ENCODE assay signal across 8 mouse cellular contexts in genomic region chr1:13426328-13427067, GRCm38 (mm10).
DNase-seq lines count a peak whose midpoint lies in the region; ATAC-seq and TF ChIP-seq lines count a peak whose summit lies in the region.

No protein-coding gene starts in this region.

- peak overlapping the region; percentile 55 for H3K4me2 ChIP-seq in embryonic facial prominence, embryonic 15.5 days (replicated peaks)
- H3K4me2 ChIP-seq in heart, embryonic 11.5 days: peak overlapping the region; percentile 66
- H3K4me2 ChIP-seq in kidney, embryonic 14.5 days (replicated peaks; ENCODE audit: low read depth, low read length): peak overlapping the region; percentile 51
- H3K4me2 ChIP-seq in liver, embryonic 11.5 days: peak overlapping the region; percentile 63
- H3K4me2 ChIP-seq in myocyte (ENCODE audit: low read depth): peak overlapping the region; percentile 84

- peak overlapping the region; percentile 61 for H3K27ac ChIP-seq in embryonic facial prominence, embryonic 15.5 days (replicated peaks)
- no peak overlapping the region for H3K27ac ChIP-seq in heart, embryonic 11.5 days (ENCODE audit: low read depth, low read length)
- H3K27ac ChIP-seq in kidney, embryonic 14.5 days (ENCODE audit: low read depth, low read length): no peak overlapping the region; the same call in 1 of the 2 replicates
- H3K27ac ChIP-seq in liver, embryonic 11.5 days (ENCODE audit: low read depth, low read length): no peak overlapping the region

- H3ac ChIP-seq in C2C12 (ENCODE audit: control insufficient read depth, insufficient read length, low read depth) (peak overlapping the region; percentile 47), myocyte (ENCODE audit: control insufficient read depth, insufficient read length) (no peak overlapping the region)

- no peak for TF ChIP-seq POLR2A in myocyte (IDR thresholded peaks at IDR 0.05; ENCODE audit: insufficient read length, low read depth)

- H3K27me3 ChIP-seq in C2C12 (ENCODE audit: control insufficient read depth, insufficient read depth, insufficient read length) (no peaks in the 10 kb centered on the region), myocyte (ENCODE audit: control insufficient read depth, insufficient read depth, insufficient read length) (no peaks in the 10 kb centered on the region)
- H3K27me3 ChIP-seq in embryonic facial prominence, embryonic 15.5 days: no peaks in the 10 kb centered on the region
- H3K27me3 ChIP-seq in heart, embryonic 11.5 days (ENCODE audit: control insufficient read depth, insufficient read depth, low read length): no peaks in the 10 kb centered on the region
- H3K27me3 ChIP-seq in kidney, embryonic 14.5 days (ENCODE audit: control insufficient read depth, insufficient read depth, low read length): no peaks in the 10 kb centered on the region
- no peaks in the 10 kb centered on the region for H3K27me3 ChIP-seq in liver, embryonic 11.5 days (replicated peaks; ENCODE audit: control insufficient read depth, insufficient read depth, low read length)
- H3K27me3 ChIP-seq in splenic B cell, adult 2 months (ENCODE audit: control insufficient read depth, insufficient read depth, low read length, poor library complexity, severe bottlenecking): no peaks in the 10 kb centered on the region

- H3K36me3 ChIP-seq in C2C12 (ENCODE audit: control insufficient read depth, insufficient read depth) (no peaks in the 10 kb centered on the region), myocyte (ENCODE audit: control insufficient read depth, insufficient read depth) (no peaks in the 10 kb centered on the region)
- no peaks in the 10 kb centered on the region for H3K36me3 ChIP-seq in embryonic facial prominence, embryonic 15.5 days
- no peaks in the 10 kb centered on the region for H3K36me3 ChIP-seq in heart, embryonic 11.5 days (ENCODE audit: control insufficient read depth, insufficient read depth, low read length)
- H3K36me3 ChIP-seq in kidney, embryonic 14.5 days (ENCODE audit: control insufficient read depth, insufficient read depth, low read length): no peaks in the 10 kb centered on the region
- H3K36me3 ChIP-seq in liver, embryonic 11.5 days (ENCODE audit: control insufficient read depth, insufficient read depth, low read length): no peaks in the 10 kb centered on the region
- H3K36me3 ChIP-seq in splenic B cell, adult 2 months (ENCODE audit: control insufficient read depth, insufficient read depth, low read length, poor library complexity, severe bottlenecking): no peaks in the 10 kb centered on the region

- 5% methylated on average over 30 of the region's 30 CpGs for WGBS in embryonic facial prominence, embryonic 15.5 days
- WGBS in heart, embryonic 11.5 days (ENCODE audit: insufficient replicate concordance): 4% methylated on average over 30 of the region's 30 CpGs
- 8% methylated on average over 29 of the region's 30 CpGs for WGBS in kidney, embryonic 14.5 days
- WGBS in liver, embryonic 11.5 days: 5% methylated on average over 30 of the region's 30 CpGs

- H3K9me3 ChIP-seq in embryonic facial prominence, embryonic 15.5 days (replicated peaks): no peaks in the 10 kb centered on the region
- no peaks in the 10 kb centered on the region for H3K9me3 ChIP-seq in heart, embryonic 11.5 days (replicated peaks; ENCODE audit: control insufficient read depth, low read length)
- no peaks in the 10 kb centered on the region for H3K9me3 ChIP-seq in kidney, embryonic 14.5 days (ENCODE audit: control insufficient read depth, low read length)
- no peaks in the 10 kb centered on the region for H3K9me3 ChIP-seq in liver, embryonic 11.5 days (ENCODE audit: control insufficient read depth, low read length)

- H3K4me3 ChIP-seq in C2C12 (ENCODE audit: insufficient read depth, poor library complexity, severe bottlenecking) (peak overlapping the region; percentile 7), myocyte (peak overlapping the region; percentile 14)
- H3K4me3 ChIP-seq in embryonic facial prominence, embryonic 15.5 days (replicated peaks): peak overlapping the region; percentile 42
- peak overlapping the region; percentile 44 for H3K4me3 ChIP-seq in heart, embryonic 11.5 days (ENCODE audit: low read depth, low read length)
- H3K4me3 ChIP-seq in kidney, embryonic 14.5 days (ENCODE audit: low read length): peak overlapping the region; percentile 42
- peak overlapping the region; percentile 42 for H3K4me3 ChIP-seq in liver, embryonic 11.5 days (ENCODE audit: low read depth, low read length)

- ATAC-seq in embryonic facial prominence, embryonic 15.5 days (ENCODE audit: insufficient number of reproducible peaks, low FRiP score, low TSS enrichment, low read depth): peak; percentile 78
- ATAC-seq in heart, embryonic 11.5 days (replicated peaks; ENCODE audit: insufficient number of reproducible peaks, low FRiP score, low TSS enrichment): peak; percentile 78; the same call in 1 of the 2 replicates
- ATAC-seq in kidney, embryonic 14.5 days (ENCODE audit: low FRiP score, low TSS enrichment): peak; percentile 93
- ATAC-seq in liver, embryonic 11.5 days (replicated peaks; ENCODE audit: low FRiP score): peak; percentile 71

- H3K4me1 ChIP-seq in embryonic facial prominence, embryonic 15.5 days: peaks cover 19% of the 10 kb centered on the region; the same call in 1 of the 2 replicates
- H3K4me1 ChIP-seq in heart, embryonic 11.5 days (ENCODE audit: control insufficient read depth, insufficient read depth, low read length): no peaks in the 10 kb centered on the region
- H3K4me1 ChIP-seq in kidney, embryonic 14.5 days (ENCODE audit: control insufficient read depth, insufficient read depth, low read length): no peaks in the 10 kb centered on the region
- H3K4me1 ChIP-seq in liver, embryonic 11.5 days (replicated peaks; ENCODE audit: control insufficient read depth, insufficient read depth, low read length): 0 out of 2 replicates have a peak, but pooled peaks cover 3% of the 10 kb centered on the region

- peak; percentile 81 for DNase-seq in adrenal gland, postnatal 36 days
- peak; percentile 70 for DNase-seq in liver, embryonic 11.5 days (ENCODE audit: low spot score)
- peak; percentile 56 for DNase-seq in splenic B cell, adult 2 months (ENCODE audit: low read depth, low spot score)

- no peak overlapping the region for H3K9ac ChIP-seq in embryonic facial prominence, embryonic 15.5 days
- H3K9ac ChIP-seq in heart, embryonic 11.5 days (ENCODE audit: low read depth, low read length): peak overlapping the region; percentile 69
- peak overlapping the region; percentile 54; the same call in 1 of the 2 replicates for H3K9ac ChIP-seq in kidney, embryonic 14.5 days (ENCODE audit: low read depth, low read length)
- H3K9ac ChIP-seq in liver, embryonic 11.5 days (ENCODE audit: low read depth, low read length): peak overlapping the region; percentile 47

- H3K79me2 ChIP-seq in C2C12 (ENCODE audit: control insufficient read depth, insufficient read depth) (no peaks in the 10 kb centered on the region), myocyte (ENCODE audit: control insufficient read depth, insufficient read depth) (no peaks in the 10 kb centered on the region)

- no peak for TF ChIP-seq CTCF in C2C12 (IDR thresholded peaks at IDR 0.05; ENCODE audit: control insufficient read depth, insufficient read depth, insufficient read length)

- H3K79me3 ChIP-seq in C2C12 (ENCODE audit: low read depth): no peaks in the 10 kb centered on the region

TF ChIP-seq in C2C12, 6 proteins besides CTCF, POLR2A, EP300 and RAD21:
- TF ChIP-seq CEBPB (IDR thresholded peaks at IDR 0.05; ENCODE audit: low read depth): no peak
- no peak for TF ChIP-seq MYOD1 (IDR thresholded peaks at IDR 0.05; ENCODE audit: control insufficient read depth, insufficient read length, low read depth)
- no peak for TF ChIP-seq MYOG (IDR thresholded peaks at IDR 0.05; ENCODE audit: control insufficient read depth, extremely low read depth, insufficient read length)
- no peak for TF ChIP-seq USF1 (IDR thresholded peaks at IDR 0.05; ENCODE audit: low read depth)
- no peak for TF ChIP-seq FOSL1 (IDR thresholded peaks at IDR 0.05; ENCODE audit: insufficient read depth, low read length, poor library complexity, severe bottlenecking)
- TF ChIP-seq MAX (IDR thresholded peaks at IDR 0.05): no peak

TF ChIP-seq in myocyte, 11 proteins besides CTCF, POLR2A, EP300 and RAD21:
- TF ChIP-seq POLR2AphosphoS2 (IDR thresholded peaks at IDR 0.05; ENCODE audit: insufficient read length, low read depth): no peak
- no peak for TF ChIP-seq SRF (IDR thresholded peaks at IDR 0.05; ENCODE audit: control insufficient read depth, insufficient read length, low read depth)
- TF ChIP-seq TCF12 (IDR thresholded peaks at IDR 0.05; ENCODE audit: insufficient read depth, poor library complexity, severe bottlenecking): no peak
- no peak for TF ChIP-seq MYOG (IDR thresholded peaks at IDR 0.05; ENCODE audit: control insufficient read depth in 1 of 3, insufficient read depth in 1 of 3, insufficient read length in 2 of 3, low read depth in 2 of 3)
- no peak for TF ChIP-seq REST (IDR thresholded peaks at IDR 0.05; ENCODE audit: insufficient read depth, insufficient read length)
- TF ChIP-seq MAX (IDR thresholded peaks at IDR 0.05; ENCODE audit: low read depth): no peak
- TF ChIP-seq MYOD1 (IDR thresholded peaks at IDR 0.05; ENCODE audit: control insufficient read depth in 1 of 3, insufficient read length in 2 of 3, low read depth in 2 of 3): no peak
- TF ChIP-seq E2F4 (IDR thresholded peaks at IDR 0.05; ENCODE audit: insufficient read depth): no peak
- no peak for TF ChIP-seq TCF3 (IDR thresholded peaks at IDR 0.05; ENCODE audit: insufficient read length, low read depth)
- no peak for TF ChIP-seq CEBPB (IDR thresholded peaks at IDR 0.05; ENCODE audit: insufficient read depth, poor library complexity, severe bottlenecking)
- TF ChIP-seq USF1 (IDR thresholded peaks at IDR 0.05; ENCODE audit: low read depth): no peak
